In genomic region chr19:32181721-32182394, GRCm38 (mm10) we compare ENCODE assay signal across 8 mouse cellular contexts.
A peak's percentile ranks its signal among the peaks of the same experiment; 100 is the strongest.
DNase-seq lines count a peak whose midpoint lies in the region; ATAC-seq and TF ChIP-seq lines count a peak whose summit lies in the region.

No protein-coding gene starts in this region.

- peaks cover 45% of the 10 kb centered on the region for H3K4me1 ChIP-seq in kidney, adult 2 months (ENCODE audit: control insufficient read depth, insufficient read depth, low read length)
- peaks cover 26% of the 10 kb centered on the region for H3K4me1 ChIP-seq in kidney, embryonic 14.5 days (ENCODE audit: control insufficient read depth, insufficient read depth, low read length)
- H3K4me1 ChIP-seq in heart, postnatal 0 days (ENCODE audit: control insufficient read depth, insufficient read depth), result peaks cover 53% of the 10 kb centered on the region
- H3K4me1 ChIP-seq in forebrain, embryonic 13.5 days, result no peaks in the 10 kb centered on the region
- H3K4me1 ChIP-seq in forebrain, embryonic 16.5 days (replicated peaks; ENCODE audit: control insufficient read depth, insufficient read depth, low read length), result no peaks in the 10 kb centered on the region
- H3K4me1 ChIP-seq in thymus, adult 2 months (replicated peaks; ENCODE audit: control insufficient read depth, insufficient read depth, low read length), result peaks cover 11% of the 10 kb centered on the region

- peak; percentile 98 for TF ChIP-seq EP300 in heart, postnatal 0 days (IDR thresholded peaks at IDR 0.05; ENCODE audit: low read depth)

- ATAC-seq in kidney, embryonic 14.5 days (ENCODE audit: low FRiP score, low TSS enrichment), result no peak
- ATAC-seq in heart, postnatal 0 days (ENCODE audit: insufficient read depth, low read depth), result peak; percentile 50
- ATAC-seq in forebrain, embryonic 13.5 days, result no peak
- ATAC-seq in forebrain, embryonic 16.5 days, result no peak

- TF ChIP-seq POLR2A in kidney, adult 2 months (IDR thresholded peaks at IDR 0.05; ENCODE audit: low read depth, low read length), result no peak
- no peak for TF ChIP-seq POLR2A in thymus, adult 2 months (IDR thresholded peaks at IDR 0.05; ENCODE audit: control insufficient read depth, extremely low read depth, insufficient read depth, low read length, poor library complexity)

- 53% methylated on average over 12 of the region's 12 CpGs for WGBS in kidney, adult 2 months
- whole genome bisulfite sequencing in kidney, embryonic 14.5 days, result 77% methylated on average over 12 of the region's 12 CpGs
- WGBS in heart, postnatal 0 days, result 38% methylated on average over 12 of the region's 12 CpGs
- 93% methylated on average over 12 of the region's 12 CpGs for WGBS in forebrain, embryonic 13.5 days
- WGBS in forebrain, embryonic 16.5 days, result 92% methylated on average over 12 of the region's 12 CpGs
- 90% methylated on average over 12 of the region's 12 CpGs for WGBS in thymus, adult 2 months

- no peak overlapping the region; the same call in 1 of the 2 replicates for H3K9ac ChIP-seq in kidney, embryonic 14.5 days (ENCODE audit: low read depth, low read length)
- H3K9ac ChIP-seq in heart, postnatal 0 days (replicated peaks; ENCODE audit: low read depth, low read length), result no peak overlapping the region
- no peak overlapping the region for H3K9ac ChIP-seq in forebrain, embryonic 13.5 days
- no peak overlapping the region for H3K9ac ChIP-seq in forebrain, embryonic 16.5 days (replicated peaks; ENCODE audit: low read depth, low read length)

- peak overlapping the region; percentile 98 for H3K27ac ChIP-seq in kidney, adult 2 months (ENCODE audit: insufficient read depth, low read depth, low read length)
- H3K27ac ChIP-seq in kidney, embryonic 14.5 days (ENCODE audit: low read depth, low read length), result no peak overlapping the region
- peak overlapping the region; percentile 95 for H3K27ac ChIP-seq in heart, postnatal 0 days (ENCODE audit: low read depth)
- no peak overlapping the region for H3K27ac ChIP-seq in forebrain, embryonic 13.5 days
- H3K27ac ChIP-seq in forebrain, embryonic 16.5 days (ENCODE audit: low read length), result no peak overlapping the region
- no peak overlapping the region for H3K27ac ChIP-seq in thymus, adult 2 months (ENCODE audit: control insufficient read depth, insufficient read depth, low read length)

- H3K4me3 ChIP-seq in kidney, adult 2 months (ENCODE audit: insufficient read depth, low read depth, low read length), result no peak overlapping the region
- H3K4me3 ChIP-seq in kidney, embryonic 14.5 days (ENCODE audit: low read length), result no peak overlapping the region
- H3K4me3 ChIP-seq in heart, postnatal 0 days (ENCODE audit: low read depth, low read length), result no peak overlapping the region
- no peak overlapping the region for H3K4me3 ChIP-seq in forebrain, embryonic 13.5 days
- H3K4me3 ChIP-seq in forebrain, embryonic 16.5 days (replicated peaks; ENCODE audit: low read length), result no peak overlapping the region
- H3K4me3 ChIP-seq in thymus, adult 2 months (ENCODE audit: control insufficient read depth, insufficient read depth, low read length), result no peak overlapping the region

- no peaks in the 10 kb centered on the region for H3K27me3 ChIP-seq in kidney, adult 2 months (replicated peaks; ENCODE audit: control insufficient read depth, insufficient read depth, low read length)
- no peaks in the 10 kb centered on the region for H3K27me3 ChIP-seq in kidney, embryonic 14.5 days (ENCODE audit: control insufficient read depth, insufficient read depth, low read length)
- H3K27me3 ChIP-seq in heart, postnatal 0 days (ENCODE audit: control insufficient read depth, insufficient read depth, low read length), result no peaks in the 10 kb centered on the region
- H3K27me3 ChIP-seq in forebrain, embryonic 13.5 days, result no peaks in the 10 kb centered on the region
- H3K27me3 ChIP-seq in forebrain, embryonic 16.5 days (replicated peaks; ENCODE audit: control insufficient read depth, insufficient read depth, low read length), result no peaks in the 10 kb centered on the region
- H3K27me3 ChIP-seq in thymus, adult 2 months (ENCODE audit: control insufficient read depth, insufficient read depth, low read length), result no peaks in the 10 kb centered on the region

- peak; percentile 69 for DNase-seq in kidney, adult 2 months
- DNase-seq in brain, adult 2 months (ENCODE audit: low read depth, low spot score), result peak; percentile 31
- DNase-seq in heart, postnatal 0 days (ENCODE audit: low spot score), result peak; percentile 75
- peak; percentile 59 for DNase-seq in lung, postnatal 14 days
- DNase-seq in thymus, adult 2 months, result no peak

- H3K9me3 ChIP-seq in kidney, embryonic 14.5 days (ENCODE audit: control insufficient read depth, low read length), result no peaks in the 10 kb centered on the region
- no peaks in the 10 kb centered on the region for H3K9me3 ChIP-seq in heart, postnatal 0 days (replicated peaks; ENCODE audit: control insufficient read depth, low read length)
- H3K9me3 ChIP-seq in forebrain, embryonic 13.5 days (replicated peaks), result no peaks in the 10 kb centered on the region
- H3K9me3 ChIP-seq in forebrain, embryonic 16.5 days (ENCODE audit: control insufficient read depth, low read length), result no peaks in the 10 kb centered on the region

- no peaks in the 10 kb centered on the region for H3K36me3 ChIP-seq in kidney, adult 2 months (ENCODE audit: control insufficient read depth, insufficient read depth, low read length)
- H3K36me3 ChIP-seq in kidney, embryonic 14.5 days (ENCODE audit: control insufficient read depth, insufficient read depth, low read length), result no peaks in the 10 kb centered on the region
- peaks cover 5% of the 10 kb centered on the region; the same call in 1 of the 2 replicates for H3K36me3 ChIP-seq in heart, postnatal 0 days (replicated peaks; ENCODE audit: control insufficient read depth, insufficient read depth, low read length)
- no peaks in the 10 kb centered on the region for H3K36me3 ChIP-seq in forebrain, embryonic 13.5 days (ENCODE audit: poor library complexity, severe bottlenecking)
- H3K36me3 ChIP-seq in forebrain, embryonic 16.5 days (ENCODE audit: control insufficient read depth, insufficient read depth), result no peaks in the 10 kb centered on the region
- no peaks in the 10 kb centered on the region for H3K36me3 ChIP-seq in thymus, adult 2 months (ENCODE audit: control insufficient read depth, insufficient read depth, low read length)

- TF ChIP-seq CTCF in kidney, adult 2 months (conservative IDR thresholded peaks at IDR 0.05; ENCODE audit: insufficient read depth, insufficient read length, low read depth, low read length), result no peak
- no peak for TF ChIP-seq CTCF in heart, postnatal 0 days (IDR thresholded peaks at IDR 0.05; ENCODE audit: low read depth)
- no peak for TF ChIP-seq CTCF in thymus, adult 2 months (IDR thresholded peaks at IDR 0.05; ENCODE audit: borderline replicate concordance, control insufficient read depth, extremely low read depth, insufficient read depth, low read length, poor library complexity)

- H3K4me2 ChIP-seq in kidney, embryonic 14.5 days (replicated peaks; ENCODE audit: low read depth, low read length), result no peak overlapping the region
- 0 out of 2 replicates have a peak overlapping the region, but pooled peaks have one; percentile 44 for H3K4me2 ChIP-seq in heart, postnatal 0 days (ENCODE audit: low read depth, low read length)
- no peak overlapping the region for H3K4me2 ChIP-seq in forebrain, embryonic 13.5 days
- no peak overlapping the region for H3K4me2 ChIP-seq in forebrain, embryonic 16.5 days (ENCODE audit: low read length)

Comparison
In these comparisons a context has a peak if more than half of its experiments do, and no peak if none do; other contexts are left out.
1. H3K27ac ChIP-seq: peak in kidney, adult 2 months (single experiment) and heart, postnatal 0 days (single experiment); none in kidney, embryonic 14.5 days (single experiment), forebrain, embryonic 13.5 days (single experiment), forebrain, embryonic 16.5 days (single experiment) and thymus, adult 2 months (single experiment).